Mouse (Mus musculus): ENCODE measurements around the gene Shroom1.

Gene Shroom1

GRCm38 (mm10) chr11:53508152-53508551 lies 51.1 kb downstream of the Shroom1 start:
- DNase-seq (ENCODE audit: low read depth in 2 of 2, low spot score in 2 of 2): no peak

- no peak for DNase-seq (ENCODE audit: low read depth in 2 of 2, low spot score in 2 of 2)
Measured at GRCm38 (mm10) chr11:53508591-53508990, 51.6 kb downstream of the Shroom1 start.

GRCm38 (mm10) chr11:53510351-53510750 lies 53.3 kb downstream of the Shroom1 start:
- no peak for DNase-seq (ENCODE audit: low read depth in 2 of 2, low spot score in 2 of 2)

GRCm38 (mm10) chr11:53516775-53517627 lies 60.0 kb downstream of the Shroom1 start:
- DNase-seq (ENCODE audit: low read depth in 2 of 2, low spot score in 2 of 2): peak; percentile 25 to 54
